Mouse (Mus musculus) heart, embryonic 16.5 days (tissue): ENCODE results near the gene Foxn1. TPM values are rescaled to one million over a fixed set of nuclear protein-coding genes. Genes with fewer than 3 reads are reported as not detected.

ENCODE experiments used
- ATAC-seq: fragments of 200-750 bp; cut with Nextera tagmentation; replicated peaks from 2 replicates; pipeline ENCODE4 v1.8.0; 2017; ENCODE audit warnings: moderate number of reproducible peaks; ENCODE audit not compliant: insufficient read depth, low FRiP score; ENCODE audit errors: extremely low read depth
- H3K27ac ChIP-seq: fragments of 300-500 bp; sonication (generic); 2 replicates; pipeline ENCODE4 v1.5.1; 2014; ENCODE audit warnings: mild to moderate bottlenecking, low read length, control low read depth, moderate library complexity
- H3K27me3 ChIP-seq: fragments of 300-500 bp; sonication (generic); 2 replicates; pipeline ENCODE4 v1.6.1; 2014; ENCODE audit warnings: low read length, mixed read lengths; ENCODE audit not compliant: control insufficient read depth, insufficient read depth
- H3K36me3 ChIP-seq: fragments of 300-500 bp; sonication (generic); 2 replicates; pipeline ENCODE4 v1.6.1; 2014; ENCODE audit not compliant: control insufficient read depth, insufficient read depth
- H3K4me1 ChIP-seq: fragments of 300-500 bp; sonication (generic); 2 replicates; pipeline ENCODE4 v1.6.1; 2014; ENCODE audit warnings: low read length, mixed read lengths; ENCODE audit not compliant: control insufficient read depth, insufficient read depth
- H3K4me2 ChIP-seq: fragments of 300-500 bp; sonication (generic); 2 replicates; pipeline ENCODE4 v1.6.1; 2014; ENCODE audit warnings: low read depth, mild to moderate bottlenecking, control low read depth, low read length
- H3K4me3 ChIP-seq: fragments of 300-500 bp; sonication (generic); 2 replicates; pipeline ENCODE4 v1.5.1; 2014; ENCODE audit warnings: mild to moderate bottlenecking, control low read depth, low read length
- H3K9ac ChIP-seq: fragments of 300-500 bp; sonication (generic); 2 replicates; pipeline ENCODE4 v1.6.1; 2014; ENCODE audit warnings: low read length, control low read depth
- H3K9me3 ChIP-seq: fragments of 300-500 bp; sonication (generic); replicated peaks from 2 replicates; pipeline ENCODE4 v1.6.1; 2016; ENCODE audit warnings: low read length; ENCODE audit not compliant: control insufficient read depth
- WGBS: fragments of 180-500 bp; shearing (Covaris S2); extraction: QIAGEN DNeasy Blood & Tissue Kit; methylation state at CpG from one replicate; pipeline ENCODE4 v1.1.7; 2014; 5-methylcytosine and 5-hydroxymethylcytosine counted together
- polyA plus RNA-seq: library from polyadenylated mRNA; unstranded; fragments of >200 nt; fragmentation: Nextera tagmentation; extraction: Ambion mirVana; gene quantifications from 2 replicates; pipeline ENCODE4 v1.2.1, GENCODE M21; 2015

Foxn1 gene
- polyA plus RNA-seq, 1 experiment from 2014 or later, result 7.9 TPM

- 73% methylated on average over 2 of the region's 2 CpGs for WGBS
These were observed 72.7 kb downstream of the Foxn1 start for GRCm38 (mm10) chr11:78313662-78314061.

GRCm38 (mm10) chr11:78310861-78311511, 75.4 kb downstream of the Foxn1 start:
- ATAC-seq, result no peak
- Histone ChIP-seq H3K4me2 (no peak overlapping the region), H3K9me3 (no peaks in the 10 kb centered on the region), H3K36me3 (peaks cover 43% of the 10 kb centered on the region), H3K4me1 (no peaks in the 10 kb centered on the region; the same call in 1 of the 2 replicates), H3K27me3 (no peaks in the 10 kb centered on the region), H3K27ac (no peak overlapping the region), H3K9ac (no peak overlapping the region), H3K4me3 (no peak overlapping the region)
- 92% methylated on average over 8 of the region's 8 CpGs for WGBS

More at GRCm38 (mm10) chr11:78313662-78314061, 72.7 kb downstream of the Foxn1 start:
- peak overlapping the region; percentile 14; the same call in 1 of the 2 replicates for H3K27ac ChIP-seq
- H3K9ac ChIP-seq, result no peak overlapping the region
- H3K4me1 ChIP-seq, result no peaks in the 10 kb centered on the region
- H3K36me3 ChIP-seq, result peaks cover 56% of the 10 kb centered on the region
- ATAC-seq, result no peak
- no peaks in the 10 kb centered on the region for H3K9me3 ChIP-seq
- H3K4me2 ChIP-seq, result no peak overlapping the region
- H3K4me3 ChIP-seq, result no peak overlapping the region
- no peaks in the 10 kb centered on the region for H3K27me3 ChIP-seq

Other genes with a start within 250 kb of the Foxn1 start
- 37.3 and 39.1 TPM in 2 replicates for gene Traf4, start 221.0 kb downstream of the Foxn1 start, polyA plus RNA-seq
- gene Nek8, start 209.9 kb downstream of the Foxn1 start, polyA plus RNA-seq, result 17.7 TPM in 2 replicates
- gene Tlcd1, start 209.8 kb downstream of the Foxn1 start, polyA plus RNA-seq, result 14.2 and 16.1 TPM in 2 replicates
- 708 and 711 TPM in 2 replicates for gene Rpl23a, start 203.0 kb downstream of the Foxn1 start, polyA plus RNA-seq
- gene Rab34, start 198.1 kb downstream of the Foxn1 start, polyA plus RNA-seq, result 51.5 and 60.8 TPM in 2 replicates
- gene Proca1, start 193.2 kb downstream of the Foxn1 start, polyA plus RNA-seq, result 2.4 and 2.6 TPM in 2 replicates
- gene Sdf2, start 140.8 kb downstream of the Foxn1 start, polyA plus RNA-seq, result 58.0 and 64.5 TPM in 2 replicates
- 16.3 and 16.9 TPM in 2 replicates for gene Supt6, start 140.6 kb downstream of the Foxn1 start, polyA plus RNA-seq
- gene 2610507B11Rik, start 124.8 kb downstream of the Foxn1 start, polyA plus RNA-seq, result 67.1 and 70.8 TPM in 2 replicates
- 0.32 and 0.51 TPM in 2 replicates for gene BC030499, start 95.7 kb downstream of the Foxn1 start, polyA plus RNA-seq
- gene Spag5, start 85.0 kb downstream of the Foxn1 start, polyA plus RNA-seq, result 27.7 and 28.5 TPM in 2 replicates
- 29.0 and 30.7 TPM in 2 replicates for gene Aldoc, start 63.6 kb downstream of the Foxn1 start, polyA plus RNA-seq
- gene Pigs, start 58.1 kb downstream of the Foxn1 start, polyA plus RNA-seq, result 52.3 and 56.3 TPM in 2 replicates
- 34.0 and 37.1 TPM in 2 replicates for gene Unc119, start 43.1 kb downstream of the Foxn1 start, polyA plus RNA-seq
- 0.10 and 0.70 TPM in 2 replicates for gene Slc13a2, start 35.7 kb upstream of the Foxn1 start, polyA plus RNA-seq
- 6.1 and 7.2 TPM in 2 replicates for gene Slc46a1, start 79.1 kb upstream of the Foxn1 start, polyA plus RNA-seq
- gene Sarm1, start 111.2 kb upstream of the Foxn1 start, polyA plus RNA-seq, result 0.12 and 0.21 TPM in 2 replicates
- gene Vtn, start 112.5 kb upstream of the Foxn1 start, polyA plus RNA-seq, result 2.1 and 2.3 TPM in 2 replicates
- not detected in 2 replicates for gene Sebox, start 116.9 kb upstream of the Foxn1 start, polyA plus RNA-seq
- 40.3 and 43.9 TPM in 2 replicates for gene Tmem199, start 125.6 kb upstream of the Foxn1 start, polyA plus RNA-seq
- 186 and 187 TPM in 2 replicates for gene Poldip2, start 125.6 kb upstream of the Foxn1 start, polyA plus RNA-seq
- 70.5 and 78.4 TPM in 2 replicates for gene Tnfaip1, start 149.8 kb upstream of the Foxn1 start, polyA plus RNA-seq
- 98.4 and 109 TPM in 2 replicates for gene Ift20, start 149.8 kb upstream of the Foxn1 start, polyA plus RNA-seq
- gene Tmem97, start 164.2 kb upstream of the Foxn1 start, polyA plus RNA-seq, result 46.8 and 48.1 TPM in 2 replicates